Mouse (Mus musculus) 416B (cell line): ENCODE measurements around the gene Tcf7l1.
"Not testable (repeated sequence)": the region's sequence is repeated elsewhere in the genome, so short reads cannot be mapped to it uniquely, and the experiment has no call there.

Source experiments
- DNase-seq: peaks from one replicate; pipeline ENCODE4 v3.0.0; 2011; ENCODE audit warnings: low read depth

Gene Tcf7l1

DNA sequence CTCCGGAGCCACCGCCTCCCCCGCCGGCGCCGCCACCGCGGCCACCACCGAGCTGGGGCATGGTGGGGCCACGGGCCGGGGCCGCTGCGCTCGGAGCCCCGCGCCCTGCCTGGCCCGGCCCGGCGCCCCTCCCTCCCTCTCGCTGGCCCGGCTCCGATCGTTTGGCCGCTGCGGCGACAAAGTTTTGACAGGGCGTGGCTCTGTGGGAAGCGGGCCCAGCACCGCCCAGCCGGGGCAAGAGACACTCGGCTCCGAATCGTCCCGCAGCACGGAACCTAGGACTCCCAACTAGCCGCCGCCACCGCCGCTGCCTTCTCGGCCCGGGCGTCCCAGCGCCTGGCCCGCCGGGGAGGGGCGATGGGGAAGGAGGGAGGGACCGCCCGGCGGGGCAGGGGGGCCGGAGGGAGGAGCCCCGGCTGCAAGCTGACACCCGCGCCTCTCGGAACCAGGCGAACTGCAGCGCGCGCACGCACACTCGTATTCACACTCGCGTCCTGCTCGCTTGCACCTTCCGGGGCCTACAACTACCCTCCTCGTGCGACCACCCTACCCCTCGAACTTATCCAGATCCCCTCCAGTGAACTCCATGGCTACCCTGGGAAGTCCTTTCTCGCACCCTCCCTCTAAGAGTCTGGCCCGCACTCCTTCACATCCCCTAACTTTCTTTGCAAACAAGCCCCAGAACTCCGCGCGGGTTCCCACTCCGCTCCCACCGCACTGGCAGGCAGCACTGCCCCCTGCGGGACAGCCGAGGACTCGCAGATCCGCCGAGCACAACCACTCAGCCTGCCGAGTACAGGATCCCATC lies at the start of gene Tcf7l1:
TSS of gene Tcf7l1 (minus strand) at position 363 of the 808 bp plus-strand sequence.
- DNase-seq, result no peak

- no peak for DNase-seq
These were observed 48.7 kb upstream of the Tcf7l1 start for GRCm38 (mm10) chr6:72837756-72838155.

DNA sequence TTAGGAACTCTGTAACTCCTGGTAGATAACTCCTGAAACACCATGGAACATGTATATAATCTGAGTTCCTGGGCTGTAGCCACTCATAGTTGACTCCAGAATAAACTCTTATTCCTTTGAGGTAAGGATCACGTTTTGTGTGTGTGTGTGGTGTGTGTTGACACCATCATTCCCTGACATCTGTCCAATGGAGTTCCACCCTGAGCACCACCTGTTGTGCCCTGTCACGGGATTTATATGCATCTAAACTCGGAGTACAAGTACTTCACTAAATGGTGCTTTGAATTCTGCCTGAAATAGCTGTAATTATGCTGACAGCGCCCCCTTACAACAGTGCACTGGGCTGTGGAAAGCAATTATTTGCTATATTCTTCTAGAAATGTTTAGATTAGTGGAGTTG lies 45.5 kb upstream of the Tcf7l1 start:
- DNase-seq, result no peak

GRCm38 (mm10) chr6:72831858-72832257 lies 42.8 kb upstream of the Tcf7l1 start:
- peak; percentile 31 for DNase-seq

DNA sequence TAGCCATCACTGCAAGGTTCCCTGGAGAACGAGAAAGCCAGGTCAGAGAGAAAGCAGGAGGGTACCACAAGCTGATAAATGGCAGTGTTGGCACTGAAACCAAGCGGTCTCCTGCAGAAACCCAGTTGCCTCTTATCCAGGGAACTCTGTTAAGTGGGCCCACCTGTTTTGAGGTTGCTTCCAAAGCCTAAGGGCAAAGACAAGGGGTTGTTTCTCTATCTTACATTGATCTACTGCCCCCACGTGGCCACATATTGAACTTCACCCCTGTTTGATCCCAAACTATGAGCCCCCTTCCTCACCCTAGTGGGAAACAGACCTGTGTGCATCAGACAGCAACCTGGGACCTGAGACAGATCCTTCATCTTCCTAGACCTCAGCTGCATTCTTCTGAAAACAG lies 42.2 kb upstream of the Tcf7l1 start:
- peak; percentile 55 for DNase-seq

DNA sequence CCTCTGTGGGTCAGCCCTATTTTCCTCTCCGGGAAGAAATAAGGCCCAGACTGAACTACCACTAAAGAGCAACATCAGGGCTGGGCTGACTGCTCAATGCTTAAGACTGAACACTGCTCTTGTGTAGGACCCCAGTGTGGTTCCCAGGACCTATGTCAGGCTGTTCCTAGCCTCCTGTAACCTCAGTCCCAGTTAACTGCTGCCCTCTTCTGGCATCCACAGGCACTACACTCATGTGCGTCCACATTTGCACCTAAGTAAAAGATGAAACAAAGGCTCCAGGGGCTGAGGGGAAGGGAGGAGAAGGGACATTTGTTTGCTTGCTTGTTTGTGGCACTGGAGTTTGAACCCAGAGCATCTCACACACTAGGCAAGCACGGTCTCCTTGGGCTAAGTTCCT lies 39.8 kb upstream of the Tcf7l1 start:
- DNase-seq, result peak; percentile 55

GRCm38 (mm10) chr6:72828037-72828436 lies 39.0 kb upstream of the Tcf7l1 start:
- DNase-seq, result not testable (repeated sequence)

GRCm38 (mm10) chr6:72825762-72826161 lies 36.7 kb upstream of the Tcf7l1 start:
- no peak for DNase-seq

- no peak for DNase-seq
These were observed 36.1 kb upstream of the Tcf7l1 start for GRCm38 (mm10) chr6:72824971-72825737.

DNA sequence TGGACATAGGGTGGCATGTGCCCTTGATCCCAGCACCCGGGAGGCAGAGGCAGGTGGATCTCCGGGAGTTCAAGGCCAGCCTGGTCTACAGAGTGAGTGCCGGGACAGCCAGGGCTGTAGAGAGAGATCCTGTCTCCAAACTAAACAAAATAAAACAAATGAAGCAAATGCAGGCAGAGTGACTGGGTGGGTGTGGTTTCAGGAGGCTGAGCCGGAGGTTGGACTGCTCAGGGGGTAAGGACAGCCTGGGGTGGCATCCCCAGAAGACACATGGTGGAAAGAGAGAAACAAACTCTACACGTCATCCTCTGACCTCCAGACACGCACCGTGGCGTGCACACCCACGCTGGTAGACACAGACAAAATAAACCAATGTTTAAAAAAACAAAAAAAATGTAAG lies 24.4 kb upstream of the Tcf7l1 start:
- DNase-seq, result no peak

GRCm38 (mm10) chr6:72810248-72810647 lies 21.2 kb upstream of the Tcf7l1 start:
- peak; percentile 64 for DNase-seq

GRCm38 (mm10) chr6:72809522-72810149 lies 20.6 kb upstream of the Tcf7l1 start:
- DNase-seq, result peak; percentile 5

DNA sequence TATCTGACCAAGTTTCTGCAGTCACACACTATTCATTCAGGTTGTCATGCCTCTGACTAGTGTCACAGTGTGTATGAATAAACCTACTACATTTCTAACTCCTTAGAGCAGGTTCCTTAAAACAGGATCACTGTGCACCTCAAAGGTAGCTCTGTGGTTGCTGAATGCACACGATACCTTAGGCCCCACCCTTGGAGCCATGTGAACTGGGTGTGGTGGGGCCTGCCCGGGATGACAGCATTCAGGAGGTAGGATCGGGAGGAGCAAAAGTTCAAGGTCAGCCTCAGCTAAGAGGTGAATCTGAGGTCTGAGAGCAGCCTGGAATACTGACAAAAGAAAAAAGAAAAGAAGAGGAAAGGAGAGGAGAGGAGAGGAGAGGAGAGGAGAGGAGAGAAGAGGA lies 19.3 kb upstream of the Tcf7l1 start:
- DNase-seq, result no peak

DNA sequence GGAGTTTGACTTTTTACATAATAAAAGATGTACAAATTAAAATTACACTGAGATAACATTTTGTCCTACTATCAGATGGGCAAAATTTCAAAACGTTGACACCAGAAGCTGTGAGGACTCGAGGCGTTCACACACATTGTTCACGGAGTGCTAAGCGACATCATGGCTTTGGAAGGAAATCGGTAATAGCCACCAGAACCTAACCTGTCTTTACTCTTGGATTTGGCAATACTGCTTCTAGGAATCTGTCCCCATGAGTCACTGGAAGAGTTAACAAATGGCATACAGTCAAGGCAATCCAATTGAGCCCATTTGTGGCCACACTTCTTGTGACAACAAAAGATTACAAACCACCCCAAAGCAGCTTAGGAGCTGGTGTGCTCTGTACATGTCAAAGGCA lies 14.6 kb upstream of the Tcf7l1 start:
- DNase-seq, result peak; percentile 8

DNA sequence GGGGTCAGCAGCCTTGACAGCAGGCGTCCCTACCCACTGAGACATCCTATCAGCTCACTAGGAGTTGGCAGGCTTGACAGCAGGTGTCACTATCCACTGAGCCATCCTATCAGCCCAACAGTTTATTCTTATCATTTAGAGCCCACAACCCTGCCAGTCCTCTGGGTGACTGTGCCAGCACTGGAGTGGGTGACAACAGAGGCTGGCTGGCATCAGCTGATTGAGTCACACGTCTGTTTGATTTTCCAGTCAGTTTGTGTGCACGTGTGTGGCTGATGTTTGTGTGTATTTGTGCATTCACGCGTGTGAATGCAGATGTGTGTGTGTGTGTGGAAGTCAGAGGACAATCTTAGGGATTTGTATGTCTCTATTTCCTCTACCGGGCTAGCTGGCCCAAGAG lies 13.1 kb upstream of the Tcf7l1 start:
- DNase-seq, result no peak

DNA sequence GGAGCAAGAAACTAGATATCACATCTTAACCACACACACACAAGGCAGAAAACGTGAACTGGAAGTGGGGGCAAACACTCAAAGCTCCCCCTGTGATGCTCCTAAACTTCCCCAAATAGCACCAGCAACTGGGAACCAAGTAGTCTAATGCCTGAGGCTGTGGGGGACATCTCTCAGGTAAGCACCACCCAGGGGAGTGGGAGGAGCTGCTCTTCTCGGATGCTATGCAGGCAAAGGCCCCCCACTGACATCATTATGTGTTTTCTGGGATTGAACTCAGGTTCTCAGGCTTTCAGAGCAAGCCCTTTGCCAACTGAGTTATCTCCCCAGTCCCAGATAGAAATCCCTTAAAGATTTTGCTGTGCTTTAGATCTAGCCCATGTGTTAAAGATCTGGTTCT lies 11.6 kb upstream of the Tcf7l1 start:
- no peak for DNase-seq

DNA sequence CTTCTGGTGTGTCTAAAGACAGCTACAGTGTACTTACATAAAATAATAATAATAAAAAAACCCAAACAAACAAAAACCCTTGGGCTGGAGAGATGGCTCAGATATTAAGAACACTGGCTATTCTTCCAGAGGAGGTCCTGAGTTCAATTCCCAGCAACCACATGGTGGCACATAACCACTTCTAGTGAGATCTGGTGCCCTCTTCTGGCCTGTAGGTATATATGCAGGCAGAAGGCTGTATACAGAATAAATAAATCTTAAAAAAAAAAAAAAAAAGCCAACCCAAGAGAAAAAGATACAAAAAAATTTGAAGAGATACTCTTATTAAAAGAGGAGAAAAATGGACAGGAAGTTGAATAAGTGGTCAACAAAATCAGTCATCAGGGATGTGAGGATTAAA lies 8.7 kb upstream of the Tcf7l1 start:
- peak; percentile 6 for DNase-seq

- DNase-seq, result no peak
These were observed 6.4 kb upstream of the Tcf7l1 start for GRCm38 (mm10) chr6:72795444-72795843.

- no peak for DNase-seq
These were observed 5.8 kb upstream of the Tcf7l1 start for GRCm38 (mm10) chr6:72794870-72795269.

GRCm38 (mm10) chr6:72792641-72793040 lies 3.6 kb upstream of the Tcf7l1 start:
- no peak for DNase-seq

GRCm38 (mm10) chr6:72787948-72788891 lies 834 bp downstream of the Tcf7l1 start:
- DNase-seq, result no peak
